Mouse (Mus musculus) spleen, adult 2 months (tissue): Measurements from ENCODE around the gene St6gal2.

Experiments used
- CTCF ChIP-seq: fragments of 200-500 bp; IDR thresholded peaks from 2 replicates; pipeline ENCODE4 v1.5.1; 2011; ENCODE audit warnings: mild to moderate bottlenecking, inconsistent platforms; ENCODE audit not compliant: insufficient read depth, insufficient read length, insufficient replicate concordance; ENCODE audit errors: extremely low read depth
- POLR2A ChIP-seq: fragments of 200-500 bp; IDR thresholded peaks from 2 replicates; pipeline ENCODE4 v1.6.1; 2011; ENCODE audit warnings: low read depth, low read length, inconsistent platforms

DNA sequence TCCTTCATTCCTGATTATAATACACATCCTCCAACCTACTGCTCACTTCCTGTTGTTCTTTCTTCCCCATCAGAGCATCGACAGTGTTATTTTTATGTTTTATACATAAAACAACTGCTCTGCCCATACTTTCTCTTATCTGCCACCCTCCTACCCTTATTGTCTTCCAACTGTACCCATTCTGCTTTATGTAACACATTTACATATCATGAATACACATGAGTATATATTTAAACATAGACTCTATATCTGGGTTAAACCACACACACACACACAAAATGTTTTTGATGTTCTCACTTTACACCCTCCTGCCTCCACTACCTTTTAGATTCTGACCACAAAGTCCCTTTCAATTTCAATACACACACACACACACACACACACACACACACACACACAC, 103.3 kb downstream of the St6gal2 start:
- TF ChIP-seq CTCF: no peak
- TF ChIP-seq POLR2A: no peak
